Mouse (Mus musculus) embryonic fibroblast, embryonic 13.5 days (primary cell): ENCODE results near the gene Lins1. TPM values are rescaled to one million over a fixed set of nuclear protein-coding genes. Genes with fewer than 3 reads are reported as not detected.

Experiments used
- H3K27ac ChIP-seq: 2 replicates; pipeline ENCODE4 v1.5.1; 2012; ENCODE audit warnings: low read length, control low read depth, inconsistent platforms; ENCODE audit not compliant: insufficient read depth
- H3K4me1 ChIP-seq: 2 replicates; pipeline ENCODE4 v1.6.1; 2011; ENCODE audit warnings: low read length; ENCODE audit not compliant: control insufficient read depth, insufficient read depth
- H3K4me3 ChIP-seq: 2 replicates; pipeline ENCODE4 v1.5.1; 2011; ENCODE audit warnings: mild to moderate bottlenecking, control low read depth, low read length; ENCODE audit not compliant: insufficient read depth
- CTCF ChIP-seq: IDR thresholded peaks from 2 replicates; pipeline ENCODE4 v1.5.1; 2011; ENCODE audit warnings: mild to moderate bottlenecking, control low read depth, low read length, moderate library complexity, borderline replicate concordance; ENCODE audit not compliant: insufficient read depth
- POLR2A ChIP-seq: IDR thresholded peaks from 2 replicates; pipeline ENCODE4 v1.6.1; 2011; ENCODE audit warnings: low read depth, mild to moderate bottlenecking, control low read depth, low read length, moderate library complexity
- polyA plus RNA-seq: library from polyadenylated mRNA; stranded (reverse); fragments of >200 nt; gene quantifications from 2 replicates; pipeline ENCODE4 v1.2.4, GENCODE M21; 2011; ENCODE audit warnings: low read depth; ENCODE audit not compliant: missing spikeins, insufficient read length

Lins1 gene
- polyA plus RNA-seq, 1 experiment = 12.3 TPM

DNA sequence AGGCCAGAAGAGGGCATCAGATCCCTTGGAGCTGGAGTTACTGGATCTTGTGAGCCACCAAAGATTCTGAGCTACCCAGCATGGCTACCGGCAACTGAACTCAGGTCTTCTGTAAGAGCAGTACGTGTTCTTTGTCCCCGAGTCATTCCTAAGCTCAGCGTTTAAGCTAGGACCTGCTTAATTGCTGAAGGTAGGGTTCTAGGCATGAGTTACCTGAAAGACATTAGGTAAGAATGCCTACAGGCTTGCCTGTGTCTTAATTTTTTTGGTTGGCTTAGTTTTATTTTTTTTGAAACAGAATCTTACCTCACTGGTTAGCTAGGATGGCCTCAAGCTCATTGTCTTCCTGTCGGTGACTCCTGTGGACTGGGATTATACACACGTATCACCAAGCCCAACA is 38.4 kb downstream of the Lins1 start:
- H3K27ac ChIP-seq = no peak overlapping the region

GRCm38 (mm10) chr7:66729232-66729631 is 39.5 kb downstream of the Lins1 start:
- TF ChIP-seq POLR2A (no peak), CTCF (no peak)
- Histone ChIP-seq H3K4me3 (no peak overlapping the region), H3K27ac (no peak overlapping the region), H3K4me1 (no peaks in the 10 kb centered on the region)

More for the DNA sequence above, 38.4 kb downstream of the Lins1 start:
- no peak overlapping the region for H3K4me3 ChIP-seq
- no peaks in the 10 kb centered on the region for H3K4me1 ChIP-seq
- no peak for TF ChIP-seq POLR2A
- TF ChIP-seq CTCF = no peak

DNA sequence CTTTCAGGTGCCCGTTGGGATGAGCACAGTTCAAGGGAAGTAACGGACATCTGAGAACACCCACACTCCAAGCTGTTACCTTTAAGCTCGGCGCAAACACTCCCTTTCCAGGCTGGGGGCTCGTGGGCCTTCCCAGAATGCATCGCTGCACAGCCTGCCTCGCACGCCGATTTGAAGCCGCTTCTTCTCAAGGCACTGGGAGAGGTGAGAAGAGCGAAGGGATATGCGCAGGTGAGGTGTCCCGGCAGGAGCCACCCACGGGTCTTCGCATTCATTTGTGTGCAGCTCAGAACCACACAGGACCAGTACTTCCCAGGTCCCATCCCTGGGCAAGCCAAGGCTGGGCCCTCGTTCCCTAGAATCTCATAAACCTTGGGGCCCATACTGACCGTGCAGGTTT is 43.7 kb downstream of the Lins1 start:
- TF ChIP-seq POLR2A (no peak), CTCF (no peak)
- Histone ChIP-seq H3K27ac (no peak overlapping the region), H3K4me3 (no peak overlapping the region), H3K4me1 (0 out of 2 replicates have a peak, but pooled peaks cover 3% of the 10 kb centered on the region)

DNA sequence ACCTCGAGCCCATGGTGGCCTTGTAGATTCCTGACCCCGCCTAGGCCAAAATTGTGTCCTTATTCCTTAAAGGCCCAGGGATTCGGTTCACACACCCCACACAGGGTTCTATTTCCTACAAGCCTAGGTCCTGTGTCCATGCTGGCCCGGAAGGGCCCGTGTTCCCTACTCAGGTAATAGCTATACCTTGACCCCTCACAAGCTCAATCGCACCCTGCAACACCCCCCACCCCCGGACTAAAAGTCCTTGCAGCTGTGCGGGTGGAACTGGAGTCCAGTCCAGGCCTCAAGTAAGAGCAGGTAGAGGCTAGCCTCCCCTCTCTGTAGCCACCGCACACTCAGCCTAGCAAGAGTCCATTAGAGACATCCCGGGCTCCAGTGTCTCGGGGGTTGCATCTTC is 44.2 kb downstream of the Lins1 start:
- TF ChIP-seq CTCF (no peak), POLR2A (no peak)
- Histone ChIP-seq H3K4me1 (0 out of 2 replicates have a peak, but pooled peaks cover 3% of the 10 kb centered on the region), H3K27ac (no peak overlapping the region), H3K4me3 (no peak overlapping the region)

GRCm38 (mm10) chr7:66734466-66734865 is 44.8 kb downstream of the Lins1 start:
- H3K4me1 ChIP-seq = 0 out of 2 replicates have a peak, but pooled peaks cover 3% of the 10 kb centered on the region
- TF ChIP-seq POLR2A = no peak
- no peak for TF ChIP-seq CTCF
- H3K4me3 ChIP-seq = no peak overlapping the region
- no peak overlapping the region for H3K27ac ChIP-seq

DNA sequence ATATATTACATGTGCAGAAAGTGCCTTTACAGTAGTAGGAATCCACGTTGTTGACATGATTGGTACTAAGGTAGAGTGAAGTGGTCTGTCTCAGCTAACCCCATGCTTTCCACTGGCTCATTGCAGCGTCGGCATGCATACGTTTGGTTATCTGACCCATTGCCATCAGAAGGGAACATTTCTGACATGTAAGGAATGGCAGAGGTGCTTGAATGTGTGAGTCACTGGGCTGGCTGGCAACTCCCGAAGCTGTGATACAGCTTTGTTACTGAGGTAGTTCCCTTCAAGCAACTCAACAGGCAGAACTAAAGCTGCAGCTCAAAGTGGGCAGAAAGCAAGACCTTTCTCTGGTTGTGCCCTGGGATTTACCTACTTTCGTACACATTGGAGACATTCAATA is 45.3 kb downstream of the Lins1 start:
- Histone ChIP-seq H3K27ac (no peak overlapping the region), H3K4me1 (0 out of 2 replicates have a peak, but pooled peaks cover 3% of the 10 kb centered on the region), H3K4me3 (no peak overlapping the region)
- TF ChIP-seq CTCF (no peak), POLR2A (no peak)

GRCm38 (mm10) chr7:66737418-66737817 is 47.7 kb downstream of the Lins1 start:
- Histone ChIP-seq H3K4me3 (no peak overlapping the region), H3K27ac (no peak overlapping the region), H3K4me1 (0 out of 2 replicates have a peak, but pooled peaks cover 3% of the 10 kb centered on the region)
- TF ChIP-seq CTCF (no peak), POLR2A (no peak)

- no peak for TF ChIP-seq POLR2A
- no peak overlapping the region for H3K27ac ChIP-seq
- H3K4me3 ChIP-seq = no peak overlapping the region
- H3K4me1 ChIP-seq = no peaks in the 10 kb centered on the region
Observed at GRCm38 (mm10) chr7:66741008-66741407, 51.3 kb downstream of the Lins1 start.

GRCm38 (mm10) chr7:66741412-66741811 is 51.7 kb downstream of the Lins1 start:
- Histone ChIP-seq H3K4me3 (no peak overlapping the region), H3K27ac (no peak overlapping the region), H3K4me1 (no peaks in the 10 kb centered on the region)
- TF ChIP-seq CTCF = no peak
- TF ChIP-seq POLR2A = no peak

- TF ChIP-seq POLR2A = no peak
- no peak for TF ChIP-seq CTCF
Observed at GRCm38 (mm10) chr7:66743377-66743781, 53.7 kb downstream of the Lins1 start, which contains the start of gene Cers3. Cers3 (plus strand) TSS chr7:66743504.

GRCm38 (mm10) chr7:66746972-66747371 is 57.3 kb downstream of the Lins1 start:
- no peak overlapping the region for H3K27ac ChIP-seq
- no peaks in the 10 kb centered on the region for H3K4me1 ChIP-seq
- H3K4me3 ChIP-seq = no peak overlapping the region
- no peak for TF ChIP-seq CTCF
- no peak for TF ChIP-seq POLR2A

More at GRCm38 (mm10) chr7:66743377-66743781, 53.7 kb downstream of the Lins1 start, which contains the start of gene Cers3:
- H3K27ac ChIP-seq = no peak within 1 kb of the TSS
- H3K4me1 ChIP-seq = no peaks in the 10 kb centered on the region
- H3K4me3 ChIP-seq = no peak within 1 kb of the TSS
